18 mouse cellular contexts compared by ENCODE assay signal in the genomic region with DNA sequence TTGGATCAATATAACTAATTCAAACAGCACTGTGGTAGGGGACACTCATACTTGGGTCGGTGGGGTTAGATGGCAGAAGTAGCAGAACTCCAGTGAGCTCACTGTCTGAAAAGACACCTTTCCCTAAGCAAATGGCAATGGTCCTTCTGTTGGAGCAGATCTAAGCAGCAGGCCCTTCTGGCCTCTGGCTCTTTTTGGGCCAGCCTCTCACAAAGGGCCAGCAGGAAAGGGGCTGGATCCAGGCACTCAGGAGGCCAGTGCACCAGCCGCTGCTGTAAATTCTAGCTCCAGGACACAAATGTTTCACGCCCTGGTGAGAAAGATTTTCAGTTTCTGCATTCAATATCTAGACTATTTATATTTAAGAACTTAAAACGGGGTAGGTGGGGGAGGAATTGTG.
A peak's percentile ranks its signal among the peaks of the same experiment; 100 is the strongest.
DNase-seq lines count a peak whose midpoint lies in the region; ATAC-seq and TF ChIP-seq lines count a peak whose summit lies in the region.
"Had no signal": no experiment of that assay in that cellular context is flagged by ENCODE, and none has a peak within 500 bp of the region (broad histone marks: within the 10 kb centered on the region; RNA-seq: fewer than 3 reads in every experiment).

No protein-coding gene starts in this region.

- H3K4me1 ChIP-seq in kidney, embryonic 15.5 days, result peaks cover 26% of the 10 kb centered on the region; the same call in 1 of the 2 replicates
- H3K4me1 ChIP-seq in neural tube, embryonic 14.5 days (ENCODE audit: control insufficient read depth, insufficient read depth, low read length), result peaks cover 9% of the 10 kb centered on the region; the same call in 1 of the 2 replicates
- H3K4me1 ChIP-seq in neural tube, embryonic 15.5 days, result peaks cover 23% of the 10 kb centered on the region
- peaks cover 17% of the 10 kb centered on the region for H3K4me1 ChIP-seq in olfactory bulb, adult 2 months (ENCODE audit: control insufficient read depth, insufficient read depth, low read length)

- no peaks in the 10 kb centered on the region for H3K36me3 ChIP-seq in kidney, embryonic 15.5 days
- no peaks in the 10 kb centered on the region for H3K36me3 ChIP-seq in neural tube, embryonic 14.5 days (ENCODE audit: control insufficient read depth, insufficient read depth, low read length)
- H3K36me3 ChIP-seq in neural tube, embryonic 15.5 days, result no peaks in the 10 kb centered on the region
- H3K36me3 ChIP-seq: heart, embryonic 10.5 days; midbrain, embryonic 15.5 days had no signal

- H3K27me3 ChIP-seq in kidney, embryonic 15.5 days, result no peaks in the 10 kb centered on the region
- no peaks in the 10 kb centered on the region for H3K27me3 ChIP-seq in neural tube, embryonic 14.5 days (ENCODE audit: control insufficient read depth, insufficient read depth, low read length)
- no peaks in the 10 kb centered on the region for H3K27me3 ChIP-seq in neural tube, embryonic 15.5 days (replicated peaks)
- H3K27me3 ChIP-seq: midbrain, embryonic 15.5 days had no signal

- ATAC-seq in cerebellum, adult (ENCODE audit: insufficient number of reproducible peaks, low FRiP score, low TSS enrichment), result peak; percentile 88
- no peak for ATAC-seq in kidney, embryonic 15.5 days (replicated peaks; ENCODE audit: low FRiP score)
- ATAC-seq in neural tube, embryonic 14.5 days (ENCODE audit: low read depth), result 0 out of 2 replicates have a peak, but pooled peaks have one; percentile 31
- ATAC-seq in neural tube, embryonic 15.5 days (ENCODE audit: low FRiP score), result no peak
- ATAC-seq: forebrain, embryonic 16.5 days; intestine, embryonic 16.5 days; midbrain, embryonic 15.5 days had no signal

- no peaks in the 10 kb centered on the region for H3K9me3 ChIP-seq in kidney, embryonic 15.5 days (replicated peaks)
- no peaks in the 10 kb centered on the region for H3K9me3 ChIP-seq in neural tube, embryonic 14.5 days (ENCODE audit: control insufficient read depth, low read length)
- no peaks in the 10 kb centered on the region for H3K9me3 ChIP-seq in neural tube, embryonic 15.5 days (replicated peaks)
- H3K9me3 ChIP-seq: heart, embryonic 10.5 days; midbrain, embryonic 15.5 days had no signal

- no peak overlapping the region for H3K9ac ChIP-seq in kidney, embryonic 15.5 days
- no peak overlapping the region for H3K9ac ChIP-seq in neural tube, embryonic 14.5 days (replicated peaks; ENCODE audit: low read depth, low read length)
- no peak overlapping the region for H3K9ac ChIP-seq in neural tube, embryonic 15.5 days (replicated peaks)
- H3K9ac ChIP-seq: liver, embryonic 14.5 days; midbrain, embryonic 15.5 days had no signal

- H3K27ac ChIP-seq in kidney, embryonic 15.5 days, result 0 out of 2 replicates have a peak overlapping the region, but pooled peaks have one; percentile 34
- H3K27ac ChIP-seq in neural tube, embryonic 14.5 days (ENCODE audit: low read depth, low read length), result no peak overlapping the region
- no peak overlapping the region for H3K27ac ChIP-seq in neural tube, embryonic 15.5 days (replicated peaks)
- H3K27ac ChIP-seq in olfactory bulb, adult 2 months (ENCODE audit: insufficient read depth, low read depth, low read length), result 0 out of 2 replicates have a peak overlapping the region, but pooled peaks have one; percentile 6
- H3K27ac ChIP-seq: heart, embryonic 10.5 days; layer of hippocampus, adult 2 months; liver, embryonic 14.5 days; midbrain, embryonic 15.5 days had no signal

- no peak overlapping the region for H3K4me2 ChIP-seq in kidney, embryonic 15.5 days
- no peak overlapping the region for H3K4me2 ChIP-seq in neural tube, embryonic 14.5 days (ENCODE audit: low read depth, low read length)
- H3K4me2 ChIP-seq in neural tube, embryonic 15.5 days, result no peak overlapping the region
- H3K4me2 ChIP-seq: midbrain, embryonic 15.5 days had no signal

- H3K4me3 ChIP-seq in kidney, embryonic 15.5 days (replicated peaks), result no peak overlapping the region
- no peak overlapping the region for H3K4me3 ChIP-seq in neural tube, embryonic 14.5 days (ENCODE audit: low read depth, low read length)
- no peak overlapping the region for H3K4me3 ChIP-seq in neural tube, embryonic 15.5 days (replicated peaks)
- no peak overlapping the region for H3K4me3 ChIP-seq in olfactory bulb, adult 2 months (ENCODE audit: insufficient read depth, low read depth, low read length)
- H3K4me3 ChIP-seq: heart, embryonic 10.5 days; layer of hippocampus, adult 2 months; midbrain, embryonic 15.5 days had no signal

- TF ChIP-seq POLR2A in olfactory bulb, adult 2 months (IDR thresholded peaks at IDR 0.05; ENCODE audit: insufficient read depth, low read depth, low read length), result no peak

- TF ChIP-seq CTCF in olfactory bulb, adult 2 months (IDR thresholded peaks at IDR 0.05; ENCODE audit: insufficient read depth, low read depth, low read length), result no peak

- WGBS in kidney, embryonic 15.5 days, result 52% methylated on average over 4 of the region's 4 CpGs
- WGBS in neural tube, embryonic 14.5 days, result 49% methylated on average over 4 of the region's 4 CpGs
- 46% methylated on average over 4 of the region's 4 CpGs for WGBS in neural tube, embryonic 15.5 days
- 41% methylated on average over 4 of the region's 4 CpGs for WGBS in olfactory bulb, adult 2 months

- DNase-seq in cerebellum, postnatal 4 days (ENCODE audit: low spot score in 2 of 2), result no peak
- no peak for DNase-seq in kidney, postnatal 14 days
- no peak for DNase-seq in gastrocnemius, postnatal 4 days (ENCODE audit: low spot score in 2 of 2)
- DNase-seq: adrenal gland, adult 8-10 months; heart, postnatal 14 days; lung, postnatal 36 days; right cerebral cortex, postnatal 4 days had no signal

Comparison
In these comparisons a context has a peak if more than half of its experiments do, and no peak if none do; other contexts are left out.
1. ATAC-seq: peak in cerebellum, adult (single experiment) and neural tube, embryonic 14.5 days (single experiment); none in kidney, embryonic 15.5 days (single experiment) and neural tube, embryonic 15.5 days (single experiment).
2. H3K27ac ChIP-seq: peak in kidney, embryonic 15.5 days (single experiment) and olfactory bulb, adult 2 months (single experiment); none in neural tube, embryonic 14.5 days (single experiment) and neural tube, embryonic 15.5 days (single experiment).